In genomic region chr9:110351932-110352632, GRCm38 (mm10) we compare ENCODE assay signal across 18 mouse cellular contexts. TPM values are rescaled to one million over a fixed set of nuclear protein-coding genes. Genes with fewer than 3 reads are reported as not detected.
A peak's percentile ranks its signal among the peaks of the same experiment; 100 is the strongest.
DNase-seq lines count a peak whose midpoint lies in the region; ATAC-seq and TF ChIP-seq lines count a peak whose summit lies in the region.
"Had no signal": no experiment of that assay in that cellular context is flagged by ENCODE, and none has a peak within 500 bp of the region (broad histone marks: within the 10 kb centered on the region; RNA-seq: fewer than 3 reads in every experiment).

No protein-coding gene starts in this region.

- no peaks in the 10 kb centered on the region for H3K36me3 ChIP-seq in thymus, adult 2 months (ENCODE audit: control insufficient read depth, insufficient read depth, low read length)

- H3K4me1 ChIP-seq in thymus, adult 2 months (replicated peaks; ENCODE audit: control insufficient read depth, insufficient read depth, low read length), result peaks cover 4% of the 10 kb centered on the region

- no peak for DNase-seq in layer of hippocampus, adult 2 months (ENCODE audit: low spot score in 2 of 2)
- DNase-seq in layer of hippocampus, adult 9-10 months (ENCODE audit: low spot score), result no peak
- peak; percentile 44 for DNase-seq in thymus, postnatal 0 days (ENCODE audit: low spot score)
- no peak for DNase-seq in thymus, adult 2 months
- peak; percentile 82 for DNase-seq in MEL-GATA-1-ER (ENCODE audit: extremely low read depth, low read depth)
- DNase-seq in left cerebral cortex, adult 8-10 months (ENCODE audit: low spot score in 2 of 2), result no peak
- DNase-seq: adrenal gland, postnatal 25 days; cerebellum, adult 9-10 months; gastrocnemius, postnatal 10 days; heart, postnatal 10 days; kidney, adult 8-10 months; left cerebral cortex, postnatal 4 days; retina, postnatal 1 day had no signal

- H3K27ac ChIP-seq in layer of hippocampus, adult 2 months, result peak overlapping the region; percentile 29; the same call in 1 of the 2 replicates
- H3K27ac ChIP-seq in thymus, adult 2 months (ENCODE audit: control insufficient read depth, insufficient read depth, low read length), result no peak overlapping the region
- H3K27ac ChIP-seq: lung, embryonic 15.5 days had no signal

- no peak for TF ChIP-seq POLR2A in thymus, adult 2 months (IDR thresholded peaks at IDR 0.05; ENCODE audit: control insufficient read depth, extremely low read depth, insufficient read depth, low read length, poor library complexity)

- H3K27me3 ChIP-seq in thymus, adult 2 months (ENCODE audit: control insufficient read depth, insufficient read depth, low read length), result no peaks in the 10 kb centered on the region
- H3K27me3 ChIP-seq: lung, embryonic 15.5 days had no signal

- ATAC-seq in megakaryocyte-erythroid progenitor cell, adult 5-6 weeks (replicated peaks; ENCODE audit: low FRiP score, low TSS enrichment, poor library complexity, severe bottlenecking), result 0 out of 2 replicates have a peak, but pooled peaks have one; percentile 25
- no peak for ATAC-seq in inflammation-experienced regulatory T-cells, adult 6 months
- ATAC-seq: hindbrain, embryonic 16.5 days had no signal

- 15% methylated on average over 8 of the region's 8 CpGs for WGBS in thymus, adult 2 months

- no peak for TF ChIP-seq CTCF in layer of hippocampus, adult 2 months (conservative IDR thresholded peaks at IDR 0.05)
- TF ChIP-seq CTCF in thymus, adult 2 months (IDR thresholded peaks at IDR 0.05; ENCODE audit: borderline replicate concordance, control insufficient read depth, extremely low read depth, insufficient read depth, low read length, poor library complexity), result no peak

- H3K4me3 ChIP-seq in layer of hippocampus, adult 2 months, result no peak overlapping the region
- no peak overlapping the region for H3K4me3 ChIP-seq in thymus, adult 2 months (ENCODE audit: control insufficient read depth, insufficient read depth, low read length)
- H3K4me3 ChIP-seq: erythroblast, embryonic 14.5 days; lung, embryonic 15.5 days had no signal

RNA-seq across cellular contexts. Expression of gene Scap, which starts 19.0 kb away (rescaled TPM):
- total RNA-seq in layer of hippocampus, adult 2 months (2021), result 10 to 100 TPM; 93.4 to 95.0 TPM
- polyA plus RNA-seq in thymus, postnatal 0 days (2015; fragmentation: Nextera tagmentation; extraction: Ambion mirVana), result 33.5 and 33.9 TPM in 2 replicates
- 67.0 and 87.1 TPM in 2 replicates for polyA plus RNA-seq in thymus, adult 2 months (2012; rRNA removed)
- total RNA-seq in megakaryocyte-erythroid progenitor cell, adult 5-6 weeks (2014; fragmentation: Nextera tagmentation), result 35.0 and 48.5 TPM in 2 replicates
- total RNA-seq in megakaryocyte-erythroid progenitor cell, adult 5-6 weeks (2017), result 20.3 and 60.7 TPM in 2 replicates
- 10 to 100 TPM; 10.8 to 15.9 (median 11.1) TPM for polyA plus RNA-seq in inflammation-experienced regulatory T-cells, adult 6 months (2017; shearing (Covaris generic))
- 100 to 1,000 TPM in 2 of 4 experiments, 10 to 100 TPM in 2; 93.7 to 105 (median 99.7) TPM for total RNA-seq in left cerebral cortex, adult 8-10 months (2022)

RNA-seq across cellular contexts. Expression of gene Elp6, which starts 47.1 kb away (rescaled TPM):
- 10 to 100 TPM; 14.8 to 14.9 TPM for total RNA-seq in layer of hippocampus, adult 2 months (2021)
- 20.5 and 20.9 TPM in 2 replicates for polyA plus RNA-seq in thymus, postnatal 0 days (2015; fragmentation: Nextera tagmentation; extraction: Ambion mirVana)
- 21.0 and 26.9 TPM in 2 replicates for polyA plus RNA-seq in thymus, adult 2 months (2012; rRNA removed)
- 4.1 and 10.1 TPM in 2 replicates for total RNA-seq in megakaryocyte-erythroid progenitor cell, adult 5-6 weeks (2014; fragmentation: Nextera tagmentation)
- 6.3 and 10.2 TPM in 2 replicates for total RNA-seq in megakaryocyte-erythroid progenitor cell, adult 5-6 weeks (2017)
- 10 to 100 TPM; 17.7 to 19.1 (median 18.9) TPM for polyA plus RNA-seq in inflammation-experienced regulatory T-cells, adult 6 months (2017; shearing (Covaris generic))
- total RNA-seq in left cerebral cortex, adult 8-10 months (2022), result 10 to 100 TPM; 11.6 to 16.4 (median 14.1) TPM

RNA-seq across cellular contexts. Expression of gene Ptpn23, which starts 55.9 kb away (rescaled TPM):
- 10 to 100 TPM; 57.2 to 57.8 TPM for total RNA-seq in layer of hippocampus, adult 2 months (2021)
- 7.6 and 8.9 TPM in 2 replicates for polyA plus RNA-seq in thymus, postnatal 0 days (2015; fragmentation: Nextera tagmentation; extraction: Ambion mirVana)
- polyA plus RNA-seq in thymus, adult 2 months (2012; rRNA removed), result 46.4 and 59.4 TPM in 2 replicates
- total RNA-seq in megakaryocyte-erythroid progenitor cell, adult 5-6 weeks (2014; fragmentation: Nextera tagmentation), result 17.7 and 24.3 TPM in 2 replicates
- total RNA-seq in megakaryocyte-erythroid progenitor cell, adult 5-6 weeks (2017), result 1.9 and 11.0 TPM in 2 replicates
- polyA plus RNA-seq in inflammation-experienced regulatory T-cells, adult 6 months (2017; shearing (Covaris generic)), result 1 to 10 TPM; 4.4 to 5.9 (median 4.7) TPM
- total RNA-seq in left cerebral cortex, adult 8-10 months (2022), result 10 to 100 TPM; 48.3 to 55.0 (median 50.0) TPM

Comparison
In these comparisons a context has a peak if more than half of its experiments do, and no peak if none do; other contexts are left out.
1. DNase-seq: peak in thymus, postnatal 0 days (single experiment) and MEL-GATA-1-ER (single experiment); none in layer of hippocampus, adult 2 months (0 of 2), layer of hippocampus, adult 9-10 months (single experiment), thymus, adult 2 months (single experiment) and left cerebral cortex, adult 8-10 months (0 of 2).